Mouse (Mus musculus): ENCODE data around the gene Cd44.

GRCm38 (mm10) chr2:102795034-102795433 is 106.4 kb downstream of the Cd44 start:
- TF ChIP-seq CTCF (conservative IDR thresholded peaks at IDR 0.05; ENCODE audit: low read length) (no peak), POU5F1 (IDR thresholded peaks at IDR 0.05; ENCODE audit: borderline replicate concordance, low read length) (no peak)

Measured in E14TG2a.4 (cell line).